Mouse (Mus musculus): ENCODE measurements around the gene Cd300ld2. TPM values are rescaled to one million over a fixed set of nuclear protein-coding genes. Genes with fewer than 3 reads are reported as not detected.

Gene Cd300ld2
- polyA plus RNA-seq, 1 experiment from 2014 or later: not detected

- no peak overlapping the region for H3K4me2 ChIP-seq (ENCODE audit: low read depth)
- no peak overlapping the region for H3K4me3 ChIP-seq (ENCODE audit: low read depth, low read length)
- no peaks in the 10 kb centered on the region for H3K27me3 ChIP-seq (ENCODE audit: control insufficient read depth, insufficient read depth, low read length)
- H3K4me1 ChIP-seq (ENCODE audit: control insufficient read depth, insufficient read depth, low read length): no peaks in the 10 kb centered on the region
- ATAC-seq (ENCODE audit: insufficient read depth, low FRiP score, low TSS enrichment) (no peak), DNase-seq (ENCODE audit: low spot score) (no peak)
- H3K9me3 ChIP-seq (ENCODE audit: control insufficient read depth, low read length): no peaks in the 10 kb centered on the region
- no peak overlapping the region for H3K27ac ChIP-seq (ENCODE audit: low read depth, low read length)
- H3K9ac ChIP-seq (ENCODE audit: low read length): no peak overlapping the region
- WGBS: 62% methylated on average over 1 of the region's 1 CpGs
- H3K36me3 ChIP-seq (ENCODE audit: control insufficient read depth, insufficient read depth, low read length): no peaks in the 10 kb centered on the region
Measured at GRCm38 (mm10) chr11:114960369-114960768, 55.6 kb downstream of the Cd300ld2 start.

Other genes with a start within 250 kb of the Cd300ld2 start
- gene Btbd17, start 220.2 kb downstream of the Cd300ld2 start, polyA plus RNA-seq (2014; fragmentation: Nextera tagmentation; extraction: Ambion mirVana): 43.1 and 51.5 TPM in 2 replicates
- gene Gpr142, start 217.3 kb downstream of the Cd300ld2 start, polyA plus RNA-seq (2014; fragmentation: Nextera tagmentation; extraction: Ambion mirVana): not detected in 2 replicates
- gene Gprc5c, start 165.0 kb downstream of the Cd300ld2 start, polyA plus RNA-seq (2014; fragmentation: Nextera tagmentation; extraction: Ambion mirVana): 24.4 and 26.0 TPM in 2 replicates
- 0.62 and 1.0 TPM in 2 replicates for gene Cd300a, start 126.2 kb downstream of the Cd300ld2 start, polyA plus RNA-seq (2014; fragmentation: Nextera tagmentation; extraction: Ambion mirVana)
- 0.20 TPM in 1 of 2 replicates, not detected in the other for gene Cd300lb, start 81.8 kb downstream of the Cd300ld2 start, polyA plus RNA-seq (2014; fragmentation: Nextera tagmentation; extraction: Ambion mirVana)
- 0.41 TPM in 1 of 2 replicates, not detected in the other for gene Cd300c, start 47.0 kb downstream of the Cd300ld2 start, polyA plus RNA-seq (2014; fragmentation: Nextera tagmentation; extraction: Ambion mirVana)
- 0.28 TPM in 1 of 2 replicates, not detected in the other for gene Cd300ld, start 26.3 kb downstream of the Cd300ld2 start, polyA plus RNA-seq (2014; fragmentation: Nextera tagmentation; extraction: Ambion mirVana)
- gene Cd300c2, start 14.3 kb downstream of the Cd300ld2 start, polyA plus RNA-seq (2014; fragmentation: Nextera tagmentation; extraction: Ambion mirVana): 0.55 and 1.1 TPM in 2 replicates
- gene Cd300ld4, start 10.8 kb upstream of the Cd300ld2 start, polyA plus RNA-seq (2014; fragmentation: Nextera tagmentation; extraction: Ambion mirVana): not detected in 2 replicates
- gene Cd300ld5, start 21.6 kb upstream of the Cd300ld2 start, polyA plus RNA-seq (2014; fragmentation: Nextera tagmentation; extraction: Ambion mirVana): not detected in 2 replicates
- not detected in 2 replicates for gene Cd300ld3, start 32.2 kb upstream of the Cd300ld2 start, polyA plus RNA-seq (2014; fragmentation: Nextera tagmentation; extraction: Ambion mirVana)
- not detected in 2 replicates for gene Cd300e, start 46.0 kb upstream of the Cd300ld2 start, polyA plus RNA-seq (2014; fragmentation: Nextera tagmentation; extraction: Ambion mirVana)
- 1.3 and 1.9 TPM in 2 replicates for gene Rab37, start 75.2 kb upstream of the Cd300ld2 start, polyA plus RNA-seq (2014; fragmentation: Nextera tagmentation; extraction: Ambion mirVana)
- gene Cd300lf, start 117.8 kb upstream of the Cd300ld2 start, polyA plus RNA-seq (2014; fragmentation: Nextera tagmentation; extraction: Ambion mirVana): not detected in 2 replicates
- 43.4 and 44.1 TPM in 2 replicates for gene Slc9a3r1, start 147.1 kb upstream of the Cd300ld2 start, polyA plus RNA-seq (2014; fragmentation: Nextera tagmentation; extraction: Ambion mirVana)
- 8.8 and 11.0 TPM in 2 replicates for gene Tmem104, start 171.3 kb upstream of the Cd300ld2 start, polyA plus RNA-seq (2014; fragmentation: Nextera tagmentation; extraction: Ambion mirVana)
- gene Nat9, start 171.7 kb upstream of the Cd300ld2 start, polyA plus RNA-seq (2014; fragmentation: Nextera tagmentation; extraction: Ambion mirVana): 20.3 and 20.8 TPM in 2 replicates